30 mouse cellular contexts compared by ENCODE assay signal in the genomic region with DNA sequence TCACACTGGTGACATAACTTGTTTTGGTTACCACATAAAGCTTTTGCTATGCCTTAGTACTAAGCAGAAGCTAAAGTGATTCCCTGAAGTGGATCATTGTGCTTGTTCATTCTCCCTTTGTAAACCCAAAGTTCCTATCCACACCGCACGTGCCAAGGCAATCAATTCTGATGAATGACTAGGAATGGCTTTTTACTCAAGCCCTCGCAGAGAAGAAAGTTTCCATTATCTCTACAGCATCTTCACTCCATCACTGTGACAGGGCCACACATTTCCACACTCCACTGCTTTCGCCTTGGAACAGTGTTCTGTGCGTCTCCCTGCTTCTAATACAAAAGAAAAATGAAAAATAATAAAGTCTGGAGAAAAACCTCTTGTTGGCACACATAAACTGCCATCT.
DNase-seq lines count a peak whose midpoint lies in the region; ATAC-seq and TF ChIP-seq lines count a peak whose summit lies in the region.
"Had no signal": no experiment of that assay in that cellular context is flagged by ENCODE, and none has a peak within 500 bp of the region (broad histone marks: within the 10 kb centered on the region; RNA-seq: fewer than 3 reads in every experiment).

No protein-coding gene starts in this region.

- H3K27me3 ChIP-seq in forebrain, embryonic 14.5 days (replicated peaks; ENCODE audit: control insufficient read depth, insufficient read depth, low read length): no peaks in the 10 kb centered on the region
- H3K27me3 ChIP-seq in forebrain, embryonic 13.5 days: no peaks in the 10 kb centered on the region
- no peaks in the 10 kb centered on the region for H3K27me3 ChIP-seq in hindbrain, postnatal 0 days (ENCODE audit: insufficient read depth, low read length)
- H3K27me3 ChIP-seq: CH12.LX; embryonic facial prominence, embryonic 15.5 days; forebrain, embryonic 12.5 days; heart, embryonic 13.5 days; intestine, embryonic 15.5 days; liver, embryonic 12.5 days; midbrain, embryonic 13.5 days; neural tube, embryonic 13.5 days had no signal

- H3K9me3 ChIP-seq in forebrain, embryonic 14.5 days (replicated peaks; ENCODE audit: control insufficient read depth, low read length): no peaks in the 10 kb centered on the region
- no peaks in the 10 kb centered on the region for H3K9me3 ChIP-seq in forebrain, embryonic 13.5 days (replicated peaks)
- H3K9me3 ChIP-seq in hindbrain, postnatal 0 days (ENCODE audit: low read length): no peaks in the 10 kb centered on the region
- H3K9me3 ChIP-seq: embryonic facial prominence, embryonic 10.5 days; embryonic facial prominence, embryonic 15.5 days; forebrain, embryonic 12.5 days; heart, embryonic 13.5 days; intestine, embryonic 15.5 days; liver, embryonic 12.5 days; midbrain, embryonic 13.5 days; neural tube, embryonic 13.5 days had no signal

- 39% methylated on average over 5 of the region's 5 CpGs for WGBS in forebrain, embryonic 14.5 days
- WGBS in forebrain, embryonic 13.5 days: 32% methylated on average over 5 of the region's 5 CpGs
- 37% methylated on average over 5 of the region's 5 CpGs for WGBS in hindbrain, postnatal 0 days

- H3K9ac ChIP-seq in forebrain, embryonic 14.5 days (ENCODE audit: low read length): no peak overlapping the region
- no peak overlapping the region for H3K9ac ChIP-seq in forebrain, embryonic 13.5 days
- no peak overlapping the region for H3K9ac ChIP-seq in hindbrain, postnatal 0 days (replicated peaks; ENCODE audit: low read length)
- H3K9ac ChIP-seq: embryonic facial prominence, embryonic 15.5 days; forebrain, embryonic 12.5 days; heart, embryonic 13.5 days; intestine, embryonic 15.5 days; liver, embryonic 12.5 days; liver, postnatal 0 days; midbrain, embryonic 13.5 days; neural tube, embryonic 13.5 days had no signal

- no peak overlapping the region for H3K27ac ChIP-seq in forebrain, embryonic 14.5 days (ENCODE audit: low read depth, low read length)
- H3K27ac ChIP-seq in forebrain, embryonic 13.5 days: no peak overlapping the region
- no peak overlapping the region for H3K27ac ChIP-seq in hindbrain, postnatal 0 days
- H3K27ac ChIP-seq: embryonic facial prominence, embryonic 10.5 days; embryonic facial prominence, embryonic 15.5 days; forebrain, embryonic 12.5 days; heart, embryonic 13.5 days; intestine, embryonic 15.5 days; liver, embryonic 12.5 days; midbrain, embryonic 13.5 days; neural tube, embryonic 13.5 days had no signal

- ATAC-seq in forebrain, embryonic 14.5 days: no peak
- ATAC-seq in forebrain, embryonic 13.5 days: no peak
- ATAC-seq in hindbrain, postnatal 0 days: no peak
- no peak for ATAC-seq in monocyte, adult 5-6 weeks (replicated peaks; ENCODE audit: insufficient number of reproducible peaks, low FRiP score, low TSS enrichment, poor library complexity, severe bottlenecking)
- no peak for ATAC-seq in inflammation-experienced regulatory T-cells, adult 6 months
- ATAC-seq: intestine, embryonic 15.5 days; liver, embryonic 12.5 days; liver, postnatal 0 days; midbrain, embryonic 13.5 days had no signal

- DNase-seq in forebrain, embryonic 14.5 days (ENCODE audit: low spot score): peak; percentile 18
- DNase-seq in Muller cell, postnatal 12 days (ENCODE audit: inconsistent ontology term): peak; percentile 34
- DNase-seq in embryo, embryonic 9.5 days (ENCODE audit: extremely low spot score): peak; percentile 14
- peak; percentile 19 for DNase-seq in hindbrain, postnatal 0 days (ENCODE audit: low spot score)
- DNase-seq in spleen, adult 18-20 months: no peak
- DNase-seq: adrenal gland, adult 8-10 months; cerebellum, adult 9-10 months; cerebellum, postnatal 36 days; heart, postnatal 10 days; kidney, adult 2 months; kidney, postnatal 36 days; layer of hippocampus, postnatal 36 days; left cerebral cortex, postnatal 4 days; liver, postnatal 0 days; lung, postnatal 36 days; right cerebral cortex, postnatal 25 days; thymus, adult 2 months; thymus, postnatal 36 days had no signal

- no peaks in the 10 kb centered on the region for H3K4me1 ChIP-seq in forebrain, embryonic 14.5 days (ENCODE audit: control insufficient read depth, insufficient read depth, low read length)
- no peaks in the 10 kb centered on the region for H3K4me1 ChIP-seq in forebrain, embryonic 13.5 days
- no peaks in the 10 kb centered on the region for H3K4me1 ChIP-seq in hindbrain, postnatal 0 days (ENCODE audit: insufficient read depth, low read length)
- H3K4me1 ChIP-seq: embryonic facial prominence, embryonic 10.5 days; embryonic facial prominence, embryonic 15.5 days; forebrain, embryonic 12.5 days; heart, embryonic 13.5 days; liver, embryonic 12.5 days; midbrain, embryonic 13.5 days had no signal

- no peak for TF ChIP-seq CTCF in hindbrain, postnatal 0 days (IDR thresholded peaks at IDR 0.05; ENCODE audit: low read depth)

- H3K36me3 ChIP-seq in forebrain, embryonic 14.5 days (ENCODE audit: control insufficient read depth, insufficient read depth, low read length): no peaks in the 10 kb centered on the region
- no peaks in the 10 kb centered on the region for H3K36me3 ChIP-seq in forebrain, embryonic 13.5 days (ENCODE audit: poor library complexity, severe bottlenecking)
- H3K36me3 ChIP-seq in hindbrain, postnatal 0 days (ENCODE audit: insufficient read depth, low read length): no peaks in the 10 kb centered on the region
- H3K36me3 ChIP-seq: embryonic facial prominence, embryonic 10.5 days; embryonic facial prominence, embryonic 15.5 days; forebrain, embryonic 12.5 days; heart, embryonic 13.5 days; intestine, embryonic 15.5 days; liver, embryonic 12.5 days; midbrain, embryonic 13.5 days; neural tube, embryonic 13.5 days had no signal

- H3K4me3 ChIP-seq in forebrain, embryonic 14.5 days (ENCODE audit: low read depth, low read length): no peak overlapping the region
- no peak overlapping the region for H3K4me3 ChIP-seq in forebrain, embryonic 13.5 days
- no peak overlapping the region for H3K4me3 ChIP-seq in hindbrain, postnatal 0 days (ENCODE audit: low read length)
- H3K4me3 ChIP-seq: embryonic facial prominence, embryonic 10.5 days; embryonic facial prominence, embryonic 15.5 days; forebrain, embryonic 12.5 days; heart, embryonic 13.5 days; intestine, embryonic 15.5 days; liver, embryonic 12.5 days; midbrain, embryonic 13.5 days; neural tube, embryonic 13.5 days had no signal

- H3K4me2 ChIP-seq in forebrain, embryonic 14.5 days (ENCODE audit: low read length): no peak overlapping the region
- H3K4me2 ChIP-seq in forebrain, embryonic 13.5 days: no peak overlapping the region
- H3K4me2 ChIP-seq in hindbrain, postnatal 0 days (ENCODE audit: low read depth, low read length): no peak overlapping the region
- H3K4me2 ChIP-seq: embryonic facial prominence, embryonic 15.5 days; forebrain, embryonic 12.5 days; heart, embryonic 13.5 days; intestine, embryonic 15.5 days; liver, embryonic 12.5 days; midbrain, embryonic 13.5 days; neural tube, embryonic 13.5 days had no signal

Comparison
In these comparisons a context has a peak if more than half of its experiments do, and no peak if none do; other contexts are left out.
1. DNase-seq: peak in forebrain, embryonic 14.5 days (single experiment), Muller cell, postnatal 12 days (single experiment), embryo, embryonic 9.5 days (single experiment) and hindbrain, postnatal 0 days (single experiment); none in spleen, adult 18-20 months (0 of 2).